Mouse (Mus musculus): ENCODE data around the gene Mtfr1l.

The Mtfr1l gene

GRCm38 (mm10) chr4:134534932-134535786 lies at the start of gene Mtfr1l:
TSS of gene Mtfr1l (minus strand) at chr4:134535387.
- DNase-seq (ENCODE audit: low spot score): peak; percentile 98

GRCm38 (mm10) chr4:134583513-134583912 lies 48.3 kb upstream of the Mtfr1l start:
- no peak for DNase-seq (ENCODE audit: low spot score)

DNA sequence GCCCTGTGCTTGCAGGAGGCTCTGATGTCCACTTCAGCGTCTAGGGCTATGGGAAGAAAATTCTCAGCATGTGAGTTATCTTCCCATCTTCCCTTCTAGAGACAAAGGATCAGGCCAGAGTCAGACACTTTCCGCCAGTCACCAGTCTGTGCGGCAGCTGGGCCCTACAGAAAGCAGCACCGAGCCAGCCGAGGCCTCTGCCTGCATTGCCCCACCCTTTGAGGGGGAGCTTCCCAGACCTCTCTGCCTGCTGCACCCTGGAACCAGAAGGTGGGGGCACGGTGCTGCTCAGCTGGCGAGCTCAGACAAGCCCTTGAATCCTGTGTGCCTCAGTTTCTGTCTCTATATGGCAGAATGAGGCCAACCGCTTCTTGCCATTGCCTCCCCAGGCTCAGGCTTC lies 46.2 kb upstream of the Mtfr1l start:
- DNase-seq (ENCODE audit: low spot score): no peak

DNA sequence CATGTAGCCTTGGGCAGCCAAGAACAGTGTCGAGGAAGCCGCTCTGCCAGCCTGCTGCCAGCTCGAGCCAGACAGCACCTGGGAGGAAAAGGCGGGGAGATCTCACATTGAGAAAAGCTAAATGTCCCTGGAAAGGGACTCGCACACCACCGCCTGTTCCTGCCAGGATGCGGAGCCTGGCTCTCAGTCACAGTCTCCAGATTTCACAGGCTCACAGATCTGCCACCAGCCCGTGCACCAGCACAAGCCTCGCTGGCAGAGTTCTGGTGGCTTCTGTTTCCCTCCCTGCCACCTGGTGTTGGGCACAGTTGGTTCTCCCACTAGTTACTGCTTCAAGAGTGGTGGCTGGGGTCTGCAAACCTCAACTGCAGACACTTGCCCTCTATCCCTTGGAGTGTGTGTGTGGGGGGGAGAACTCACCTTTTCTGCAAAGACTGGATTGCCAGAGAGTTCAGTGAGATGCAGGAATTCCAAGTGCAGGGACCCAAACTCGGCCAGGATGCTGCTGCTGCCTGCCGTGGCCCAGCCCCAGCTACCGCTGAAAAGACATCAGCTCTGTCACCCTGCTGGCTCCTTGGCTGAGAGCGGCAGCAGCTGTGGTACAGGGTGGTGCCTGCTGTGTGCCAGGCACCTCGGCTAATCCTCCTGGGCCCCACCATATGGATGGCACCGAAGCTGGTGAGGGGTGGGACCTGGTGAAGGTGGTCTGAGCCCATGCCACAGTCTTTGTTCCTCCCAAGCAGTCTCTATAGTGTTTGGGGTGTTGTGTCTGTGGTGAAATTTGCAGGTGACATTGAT lies 45.4 kb upstream of the Mtfr1l start:
- DNase-seq (ENCODE audit: low spot score): no peak

DNA sequence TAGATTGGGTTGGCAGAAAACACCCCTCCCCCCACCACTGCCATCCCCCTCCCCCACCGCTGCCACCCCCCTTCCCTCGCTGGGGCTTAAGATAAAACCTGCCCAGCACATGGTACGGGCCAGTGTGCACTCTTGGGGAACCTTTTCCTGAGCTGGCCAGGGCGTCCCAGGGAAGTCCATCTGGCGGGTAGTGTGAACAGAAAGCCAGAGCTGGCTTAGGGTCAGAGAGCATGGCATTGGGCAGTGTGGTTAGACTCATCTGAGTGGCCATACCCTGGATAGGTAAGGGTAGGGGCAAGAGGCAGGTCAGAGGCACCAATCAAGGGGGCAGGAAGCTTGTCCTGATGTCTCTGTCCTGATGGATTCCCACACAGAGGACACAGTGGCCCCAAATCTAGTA lies 44.4 kb upstream of the Mtfr1l start:
- DNase-seq (ENCODE audit: low spot score): no peak

- no peak for DNase-seq (ENCODE audit: low spot score)
Measured at GRCm38 (mm10) chr4:134579212-134579611, 44.0 kb upstream of the Mtfr1l start.

GRCm38 (mm10) chr4:134578407-134578806 lies 43.2 kb upstream of the Mtfr1l start:
- DNase-seq (ENCODE audit: low spot score): no peak

DNA sequence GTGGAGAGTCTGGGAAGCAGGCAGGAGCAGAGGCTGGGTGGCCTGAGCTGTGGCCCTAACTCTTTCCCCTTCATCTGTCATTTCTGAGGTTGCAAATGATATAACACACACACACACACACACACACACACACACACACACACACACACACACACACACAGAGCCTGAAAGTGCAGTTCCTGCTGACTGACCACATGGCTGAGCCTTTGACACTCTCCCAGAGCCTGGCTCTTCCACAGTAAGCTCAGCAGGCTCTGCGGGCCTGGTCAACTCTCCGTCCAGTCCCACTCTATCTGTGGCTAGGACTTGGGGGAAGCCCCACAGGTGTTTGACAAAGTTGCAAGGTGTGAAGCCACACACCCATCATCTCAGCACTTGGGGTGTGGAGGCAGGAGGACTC lies 42.1 kb upstream of the Mtfr1l start:
- DNase-seq (ENCODE audit: low spot score): no peak

GRCm38 (mm10) chr4:134575486-134575885 lies 40.3 kb upstream of the Mtfr1l start:
- no peak for DNase-seq (ENCODE audit: low spot score)

DNA sequence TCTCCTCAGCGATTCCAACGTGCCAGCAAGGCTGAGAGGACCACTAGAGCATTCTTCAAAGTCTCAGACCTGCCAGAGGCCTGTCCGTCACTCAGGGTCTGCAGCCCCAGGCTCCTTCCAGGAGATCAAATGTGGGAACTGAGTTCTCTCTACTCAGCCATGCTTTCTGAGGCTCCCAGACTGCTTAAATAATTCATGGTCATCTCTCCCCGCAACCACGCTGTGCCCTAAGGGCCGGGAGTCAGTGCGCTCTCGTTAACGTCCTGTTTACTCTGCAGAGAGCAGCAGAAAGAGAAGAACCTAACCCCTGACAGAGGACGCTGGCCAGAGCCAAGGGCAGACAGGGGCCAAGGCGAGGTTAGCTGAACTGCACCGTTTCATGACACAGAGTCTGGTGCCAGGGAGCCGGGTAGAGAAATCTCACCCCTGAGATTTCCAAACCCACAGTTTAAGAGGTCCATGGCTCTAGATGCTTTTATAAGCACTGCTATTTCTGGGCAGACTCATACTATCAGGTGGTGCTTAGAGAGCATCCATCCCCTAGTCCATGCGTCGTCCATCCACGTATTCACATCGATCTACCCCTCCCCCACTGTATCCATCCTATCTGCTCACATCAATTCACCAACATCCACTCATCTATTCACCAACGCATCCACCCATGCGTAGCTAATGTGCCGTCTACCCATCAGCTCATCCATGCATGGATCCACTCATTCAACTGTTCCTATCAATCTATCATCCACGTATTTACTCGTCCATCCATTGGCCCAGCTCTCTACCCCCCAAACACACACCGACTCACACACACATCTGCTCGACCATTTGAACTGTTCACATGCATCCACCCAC lies 37.5 kb upstream of the Mtfr1l start:
- no peak for DNase-seq (ENCODE audit: low spot score)

DNA sequence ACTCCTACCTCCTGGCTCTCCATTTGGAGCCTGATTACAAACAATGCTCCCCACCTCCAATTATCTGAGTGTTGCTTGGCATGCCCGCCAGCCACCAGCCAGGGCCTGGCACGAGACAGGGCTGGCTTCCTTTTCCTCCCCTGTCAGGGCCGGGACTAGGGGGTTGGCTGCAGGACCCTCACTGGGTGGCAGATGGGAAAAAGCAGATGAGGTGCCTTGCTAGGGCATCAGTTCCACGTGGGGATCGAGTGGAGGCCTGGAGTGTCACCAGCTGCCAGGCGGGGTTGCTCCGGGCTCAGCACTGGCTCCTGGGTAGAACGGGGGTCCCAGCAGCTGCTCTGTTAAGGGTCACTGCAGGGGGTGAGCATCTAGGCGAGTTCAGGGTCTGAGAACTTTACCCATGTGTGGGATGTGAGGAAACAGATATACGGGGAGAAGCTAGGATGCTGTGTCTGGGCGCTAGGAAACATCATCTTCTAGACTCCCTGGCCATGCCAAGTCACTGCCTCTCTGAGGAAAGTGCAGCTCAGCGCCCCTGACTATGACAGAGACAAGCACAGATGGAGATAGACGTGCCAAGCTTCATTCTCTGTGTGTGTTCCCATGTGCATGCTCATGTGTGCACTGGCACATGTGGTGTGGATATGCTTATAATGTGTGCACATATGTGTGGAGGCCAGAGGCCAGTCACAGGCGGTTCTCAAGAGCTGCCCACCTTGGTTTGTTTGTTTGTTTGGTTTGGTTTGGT lies 35.7 kb upstream of the Mtfr1l start:
- DNase-seq (ENCODE audit: low spot score): no peak

GRCm38 (mm10) chr4:134569831-134570230 lies 34.6 kb upstream of the Mtfr1l start:
- no peak for DNase-seq (ENCODE audit: low spot score)

- DNase-seq (ENCODE audit: low spot score): no peak
Measured at GRCm38 (mm10) chr4:134569205-134569604, 34.0 kb upstream of the Mtfr1l start.

DNA sequence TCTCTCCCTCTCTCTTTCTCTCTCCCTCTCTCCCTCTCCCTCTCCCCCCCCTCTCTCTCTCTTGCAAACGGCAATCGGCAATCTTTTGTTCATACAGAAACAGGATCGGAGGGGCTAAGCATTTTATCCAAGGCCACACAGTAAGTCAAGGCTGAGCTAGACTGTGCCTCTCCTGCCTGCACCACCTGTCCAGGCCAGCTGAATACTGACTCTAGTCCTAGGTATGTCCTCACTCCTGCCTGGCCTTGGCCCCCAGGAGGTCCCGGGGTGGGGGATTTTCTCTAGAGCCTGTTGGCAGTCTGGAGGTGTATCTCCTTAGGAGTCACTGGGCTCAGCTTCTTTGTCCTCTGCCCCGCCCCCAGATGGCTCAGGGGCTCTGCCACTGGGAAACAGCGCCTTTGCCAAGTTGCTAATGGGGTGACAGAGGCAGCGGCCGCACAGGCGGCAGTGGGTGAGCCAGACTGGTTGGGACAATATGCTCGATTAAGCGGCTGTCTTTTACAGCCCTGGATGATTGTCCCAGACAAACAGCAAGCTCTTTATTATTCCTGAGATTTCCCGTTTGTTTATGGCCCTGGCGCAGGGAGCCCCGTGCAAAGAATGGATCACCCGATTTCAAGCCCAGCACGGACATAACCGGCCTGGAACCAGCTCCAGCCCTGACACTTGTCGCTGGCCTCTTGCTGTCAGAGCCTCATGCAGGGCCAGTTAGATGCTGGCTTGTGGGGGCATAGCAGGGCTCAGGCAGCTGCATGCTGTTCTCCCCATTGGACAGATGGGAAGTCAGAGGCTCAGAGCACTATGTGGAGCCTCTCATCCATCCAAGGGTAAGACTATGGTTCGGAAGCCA lies 32.4 kb upstream of the Mtfr1l start:
- no peak for DNase-seq (ENCODE audit: low spot score)

DNA sequence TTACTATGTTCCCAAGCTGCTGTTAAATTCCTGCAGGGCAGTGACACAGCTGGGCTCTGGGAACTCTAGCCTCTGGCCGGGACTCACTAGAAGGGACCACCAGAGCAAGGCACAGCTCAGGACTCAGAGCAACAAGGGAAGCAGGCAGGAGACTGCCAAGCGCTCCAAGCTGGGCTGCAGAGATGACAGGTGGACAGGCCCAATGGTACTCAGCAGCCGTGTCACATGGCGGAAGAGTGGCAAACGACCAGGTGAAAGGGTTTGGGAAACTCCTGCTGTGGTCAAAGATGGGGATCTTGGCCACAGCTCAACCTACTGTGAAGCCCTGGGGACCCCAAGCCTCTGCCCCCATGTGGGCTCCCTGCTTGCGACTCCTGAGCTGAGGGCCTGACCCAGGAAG lies 28.9 kb upstream of the Mtfr1l start:
- no peak for DNase-seq (ENCODE audit: low spot score)

GRCm38 (mm10) chr4:134563624-134564023 lies 28.4 kb upstream of the Mtfr1l start:
- no peak for DNase-seq (ENCODE audit: low spot score)

- no peak for DNase-seq (ENCODE audit: low spot score)
Measured at GRCm38 (mm10) chr4:134562014-134562413, 26.8 kb upstream of the Mtfr1l start.

DNA sequence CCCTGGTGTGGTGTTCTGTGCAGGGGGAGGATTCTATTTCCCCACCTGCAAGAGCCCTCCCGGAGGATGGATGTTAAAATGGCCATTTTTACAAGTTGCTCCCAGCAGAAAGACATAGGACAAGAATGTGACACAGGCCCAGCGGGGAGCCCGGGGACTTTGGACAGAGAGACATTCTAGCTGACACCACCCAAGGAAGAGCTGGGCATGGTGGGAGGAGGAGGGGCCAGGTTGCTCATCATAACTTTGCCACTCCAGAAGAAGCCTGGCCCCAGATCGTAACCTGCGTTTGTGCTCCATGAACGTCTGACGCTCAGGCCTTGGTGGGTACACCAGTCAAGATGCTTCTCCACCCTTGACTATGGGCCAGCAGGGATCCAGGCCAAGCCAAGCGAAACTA lies 25.5 kb upstream of the Mtfr1l start:
- no peak for DNase-seq (ENCODE audit: low spot score)

GRCm38 (mm10) chr4:134559154-134559553 lies 24.0 kb upstream of the Mtfr1l start:
- no peak for DNase-seq (ENCODE audit: low spot score)

DNA sequence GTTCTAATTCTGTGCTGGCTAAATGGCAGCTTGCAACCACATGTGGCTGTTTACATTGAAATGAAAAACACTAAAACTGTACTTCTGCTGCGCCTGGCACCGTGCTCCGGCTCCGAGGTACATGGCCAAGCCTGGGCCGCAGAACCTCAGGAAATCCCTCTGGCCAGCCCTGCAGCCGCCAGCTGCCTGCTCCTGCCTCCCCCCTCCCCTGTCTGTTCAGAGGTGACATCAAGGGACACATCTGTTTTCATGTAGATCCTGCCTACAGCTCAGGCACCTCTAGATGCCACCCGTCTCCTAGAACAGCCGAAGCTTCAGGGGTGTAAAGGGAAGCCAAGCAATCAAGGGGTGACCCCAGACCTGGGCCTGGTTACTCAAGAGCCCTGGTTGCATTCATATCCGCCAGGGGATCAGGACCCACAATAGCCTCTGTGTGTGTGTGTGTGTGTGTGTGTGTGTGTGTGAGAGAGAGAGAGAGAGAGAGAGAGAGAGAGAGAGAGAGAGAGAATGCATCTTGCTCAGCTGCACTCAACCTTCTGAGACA lies 23.5 kb upstream of the Mtfr1l start:
- no peak for DNase-seq (ENCODE audit: low spot score)

All from ovary, postnatal 36 days (tissue).